Mouse (Mus musculus): ENCODE data around the gene Aprt. TPM values are rescaled to one million over a fixed set of nuclear protein-coding genes. Genes with fewer than 3 reads are reported as not detected.
"Not testable (repeated sequence)": the region's sequence is repeated elsewhere in the genome, so short reads cannot be mapped to it uniquely, and the experiment has no call there.

The Aprt gene
- polyA plus RNA-seq, 1 experiment from 2014 or later, result 146 TPM

DNA sequence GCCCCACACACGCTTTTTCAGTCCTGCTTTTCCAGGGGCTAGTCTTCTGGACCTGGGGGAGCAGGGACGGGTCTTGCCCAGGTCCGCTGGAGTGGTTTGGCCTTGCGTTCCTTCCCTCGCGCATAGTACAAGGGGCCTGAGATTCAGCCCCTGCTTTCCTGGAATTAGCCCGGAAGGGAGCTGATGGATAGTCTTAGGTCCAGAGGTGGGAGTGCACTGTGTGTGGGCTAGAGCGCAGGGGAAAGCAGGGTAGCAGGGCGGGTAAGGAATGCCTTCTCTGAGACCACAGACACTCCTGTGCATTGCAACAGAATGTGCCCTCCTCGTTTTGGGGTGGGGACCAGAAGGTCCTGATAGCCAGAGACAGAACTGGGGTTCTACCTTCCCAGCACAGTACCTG lies 407 bp upstream of the Aprt start:
- Histone ChIP-seq H3K27ac (replicated peaks; ENCODE audit: low read depth, low read length) (0 out of 2 replicates have a peak overlapping the region, but pooled peaks have one; percentile 13), H3K9me3 (ENCODE audit: control insufficient read depth, low read length) (no peaks in the 10 kb centered on the region), H3K4me1 (ENCODE audit: control insufficient read depth, insufficient read depth, low read length) (peaks cover 21% of the 10 kb centered on the region), H3K4me3 (replicated peaks; ENCODE audit: low read depth, low read length) (peak overlapping the region; percentile 57), H3K27me3 (ENCODE audit: control insufficient read depth, insufficient read depth, low read length) (no peaks in the 10 kb centered on the region), H3K4me2 (ENCODE audit: low read length) (peak overlapping the region; percentile 88), H3K36me3 (ENCODE audit: control insufficient read depth, insufficient read depth, low read length) (peaks cover 8% of the 10 kb centered on the region; the same call in 1 of the 2 replicates), H3K9ac (replicated peaks; ENCODE audit: low read length) (peak overlapping the region; percentile 80)
- ATAC-seq (ENCODE audit: low FRiP score, low TSS enrichment) (peak; percentile 15; the same call in 1 of the 2 replicates), DNase-seq (no peak)
- WGBS, result 47% methylated on average over 10 of the region's 10 CpGs

- Histone ChIP-seq H3K4me3 (replicated peaks; ENCODE audit: low read depth, low read length) (peak overlapping the region; percentile 57), H3K36me3 (ENCODE audit: control insufficient read depth, insufficient read depth, low read length) (peaks cover 19% of the 10 kb centered on the region), H3K4me2 (ENCODE audit: low read length) (peak overlapping the region; percentile 88), H3K27ac (replicated peaks; ENCODE audit: low read depth, low read length) (peak overlapping the region; percentile 66), H3K9ac (replicated peaks; ENCODE audit: low read length) (peak overlapping the region; percentile 80), H3K4me1 (ENCODE audit: control insufficient read depth, insufficient read depth, low read length) (peaks cover 21% of the 10 kb centered on the region), H3K27me3 (ENCODE audit: control insufficient read depth, insufficient read depth, low read length) (no peaks in the 10 kb centered on the region), H3K9me3 (ENCODE audit: control insufficient read depth, low read length) (no peaks in the 10 kb centered on the region)
- ATAC-seq (ENCODE audit: low FRiP score, low TSS enrichment) (no peak; the same call in 1 of the 2 replicates), DNase-seq (peak; percentile 16)
- WGBS, result 22% methylated on average over 21 of the region's 21 CpGs
Measured at GRCm38 (mm10) chr8:122575735-122576647, 718 bp downstream of the Aprt start.

DNA sequence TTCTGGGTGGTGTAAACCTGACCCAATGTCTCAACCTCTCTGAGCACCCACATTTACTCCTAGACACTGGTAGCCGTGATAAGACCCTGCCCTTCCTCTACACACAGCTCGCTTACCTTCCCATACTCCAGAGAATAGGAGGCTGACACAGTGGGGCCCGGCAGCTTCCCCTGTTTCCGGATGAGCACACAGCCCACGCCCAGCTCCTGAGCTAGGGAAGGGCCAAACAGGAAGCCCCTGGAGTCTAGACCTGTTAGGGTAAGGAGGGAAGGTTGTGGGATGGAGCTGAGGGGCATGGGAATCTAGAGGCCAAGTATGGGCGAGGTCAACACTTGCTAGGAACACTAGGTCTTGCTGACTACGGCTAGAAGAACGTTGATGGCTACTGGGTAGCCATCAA lies 1.4 kb downstream of the Aprt start:
- peak overlapping the region; percentile 80; the same call in 1 of the 2 replicates for H3K9ac ChIP-seq (replicated peaks; ENCODE audit: low read length)

DNA sequence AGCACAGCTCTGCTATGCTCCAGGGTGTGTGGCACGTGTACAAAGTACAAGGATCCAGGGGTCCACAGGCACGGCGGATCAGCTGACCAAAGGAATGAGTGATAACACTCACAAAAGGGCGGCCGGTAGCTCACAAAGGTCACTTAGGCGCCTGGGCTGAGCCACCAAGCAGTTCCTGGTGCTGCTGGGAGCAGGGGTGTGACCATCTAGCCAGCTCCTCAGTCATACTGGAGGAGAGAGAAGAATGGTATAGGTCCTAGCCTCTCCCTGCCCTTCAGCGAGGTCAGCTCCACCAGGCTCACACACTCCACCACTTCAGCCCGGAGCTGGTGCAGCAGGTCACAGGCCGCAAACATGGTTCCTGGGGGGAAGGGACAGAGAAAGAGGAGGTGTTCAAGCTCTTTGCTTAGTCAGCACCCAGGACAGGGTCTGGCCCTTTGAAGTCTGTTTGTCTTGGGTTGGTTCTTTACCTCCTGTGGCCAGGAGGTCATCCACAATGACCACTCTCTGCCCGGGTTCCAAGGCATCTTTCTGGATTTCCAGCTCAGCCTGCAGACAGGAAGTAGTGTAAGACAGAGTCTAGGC lies 1.9 kb downstream of the Aprt start:
- Histone ChIP-seq H3K9ac (replicated peaks; ENCODE audit: low read length) (no peak overlapping the region), H3K4me3 (replicated peaks; ENCODE audit: low read depth, low read length) (no peak overlapping the region), H3K27me3 (ENCODE audit: control insufficient read depth, insufficient read depth, low read length) (no peaks in the 10 kb centered on the region), H3K9me3 (ENCODE audit: control insufficient read depth, low read length) (no peaks in the 10 kb centered on the region), H3K36me3 (ENCODE audit: control insufficient read depth, insufficient read depth, low read length) (peaks cover 26% of the 10 kb centered on the region), H3K27ac (replicated peaks; ENCODE audit: low read depth, low read length) (no peak overlapping the region), H3K4me1 (ENCODE audit: control insufficient read depth, insufficient read depth, low read length) (peaks cover 21% of the 10 kb centered on the region), H3K4me2 (ENCODE audit: low read length) (no peak overlapping the region)
- ATAC-seq (ENCODE audit: low FRiP score, low TSS enrichment) (no peak), DNase-seq (no peak)
- WGBS, result 63% methylated on average over 10 of the region's 10 CpGs

More for the DNA sequence above, 1.4 kb downstream of the Aprt start:
- Histone ChIP-seq H3K4me1 (ENCODE audit: control insufficient read depth, insufficient read depth, low read length) (peaks cover 21% of the 10 kb centered on the region), H3K27me3 (ENCODE audit: control insufficient read depth, insufficient read depth, low read length) (no peaks in the 10 kb centered on the region), H3K4me3 (replicated peaks; ENCODE audit: low read depth, low read length) (no peak overlapping the region), H3K36me3 (ENCODE audit: control insufficient read depth, insufficient read depth, low read length) (peaks cover 23% of the 10 kb centered on the region), H3K27ac (replicated peaks; ENCODE audit: low read depth, low read length) (no peak overlapping the region), H3K4me2 (ENCODE audit: low read length) (peak overlapping the region; percentile 88), H3K9me3 (ENCODE audit: control insufficient read depth, low read length) (no peaks in the 10 kb centered on the region)
- DNase-seq, result no peak
- 71% methylated on average over 8 of the region's 8 CpGs for WGBS
- ATAC-seq (ENCODE audit: low FRiP score, low TSS enrichment), result no peak

DNA sequence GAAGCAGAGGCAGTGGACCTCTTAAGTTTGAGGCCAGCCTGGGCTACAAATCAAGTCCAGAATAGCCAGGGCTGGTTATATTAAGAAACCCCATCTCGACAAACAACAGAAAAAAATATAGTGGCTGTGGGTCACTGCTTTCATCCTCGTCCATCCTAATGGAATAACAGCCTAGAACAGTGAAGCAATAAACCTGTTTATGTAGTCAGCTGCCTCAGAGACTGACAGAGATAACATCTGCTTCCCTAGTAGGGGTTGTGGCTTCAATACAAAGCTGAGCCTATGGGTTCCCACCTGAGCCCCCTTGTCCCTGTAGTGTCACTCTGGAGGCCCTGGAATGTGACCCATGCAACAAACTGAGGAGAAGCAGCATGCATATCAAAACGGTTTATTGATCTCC lies 2.4 kb downstream of the Aprt start:
- Histone ChIP-seq H3K4me3 (replicated peaks; ENCODE audit: low read depth, low read length) (no peak overlapping the region), H3K4me1 (ENCODE audit: control insufficient read depth, insufficient read depth, low read length) (peaks cover 21% of the 10 kb centered on the region), H3K36me3 (ENCODE audit: control insufficient read depth, insufficient read depth, low read length) (peaks cover 26% of the 10 kb centered on the region), H3K9ac (replicated peaks; ENCODE audit: low read length) (no peak overlapping the region), H3K9me3 (ENCODE audit: control insufficient read depth, low read length) (no peaks in the 10 kb centered on the region), H3K27ac (replicated peaks; ENCODE audit: low read depth, low read length) (no peak overlapping the region), H3K27me3 (ENCODE audit: control insufficient read depth, insufficient read depth, low read length) (no peaks in the 10 kb centered on the region), H3K4me2 (ENCODE audit: low read length) (no peak overlapping the region)
- WGBS, result 69% methylated on average over 3 of the region's 3 CpGs
- DNase-seq (no peak), ATAC-seq (ENCODE audit: low FRiP score, low TSS enrichment) (no peak)

GRCm38 (mm10) chr8:122573577-122573976 lies 3.1 kb downstream of the Aprt start:
- H3K4me2 ChIP-seq (ENCODE audit: low read length), result no peak overlapping the region
- H3K4me1 ChIP-seq (ENCODE audit: control insufficient read depth, insufficient read depth, low read length), result peaks cover 21% of the 10 kb centered on the region
- no peak overlapping the region for H3K4me3 ChIP-seq (replicated peaks; ENCODE audit: low read depth, low read length)
- ATAC-seq (ENCODE audit: low FRiP score, low TSS enrichment) (no peak), DNase-seq (no peak)
- WGBS, result 46% methylated on average over 9 of the region's 9 CpGs
- H3K27ac ChIP-seq (replicated peaks; ENCODE audit: low read depth, low read length), result no peak overlapping the region
- peaks cover 26% of the 10 kb centered on the region for H3K36me3 ChIP-seq (ENCODE audit: control insufficient read depth, insufficient read depth, low read length)
- no peak overlapping the region for H3K9ac ChIP-seq (replicated peaks; ENCODE audit: low read length)
- no peaks in the 10 kb centered on the region for H3K27me3 ChIP-seq (ENCODE audit: control insufficient read depth, insufficient read depth, low read length)
- no peaks in the 10 kb centered on the region for H3K9me3 ChIP-seq (ENCODE audit: control insufficient read depth, low read length)

GRCm38 (mm10) chr8:122573176-122573575 lies 3.5 kb downstream of the Aprt start:
- peaks cover 21% of the 10 kb centered on the region for H3K4me1 ChIP-seq (ENCODE audit: control insufficient read depth, insufficient read depth, low read length)
- WGBS, result 13% methylated on average over 4 of the region's 4 CpGs
- H3K4me2 ChIP-seq (ENCODE audit: low read length); ATAC-seq (ENCODE audit: low FRiP score, low TSS enrichment); DNase-seq; H3K27me3 ChIP-seq (ENCODE audit: control insufficient read depth, insufficient read depth, low read length); H3K4me3 ChIP-seq (replicated peaks; ENCODE audit: low read depth, low read length); H3K27ac ChIP-seq (replicated peaks; ENCODE audit: low read depth, low read length); H3K9ac ChIP-seq (replicated peaks; ENCODE audit: low read length); H3K9me3 ChIP-seq (ENCODE audit: control insufficient read depth, low read length): not testable (repeated sequence)
- peaks cover 26% of the 10 kb centered on the region for H3K36me3 ChIP-seq (ENCODE audit: control insufficient read depth, insufficient read depth, low read length)

DNA sequence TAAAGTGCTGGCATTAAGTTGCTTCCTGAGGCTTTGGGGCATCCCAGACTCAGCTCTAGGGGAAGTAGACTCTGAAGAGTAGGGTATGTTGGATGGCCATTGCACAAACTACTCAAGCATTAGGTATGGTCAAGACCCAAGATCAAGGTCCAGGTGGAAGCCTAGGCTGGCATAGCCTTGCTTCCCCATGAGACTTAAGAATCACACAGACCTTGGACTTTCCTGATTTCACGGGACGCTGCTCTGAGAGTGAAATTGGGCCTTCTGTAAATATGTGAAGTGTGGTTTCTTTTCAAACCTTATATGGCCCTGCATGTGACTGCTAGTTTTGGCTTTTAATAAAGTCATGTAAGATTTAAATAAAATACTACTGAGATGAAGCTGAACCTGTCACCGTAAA lies 4.0 kb downstream of the Aprt start:
- ATAC-seq (ENCODE audit: low FRiP score, low TSS enrichment) (no peak), DNase-seq (no peak)
- Histone ChIP-seq H3K9ac (replicated peaks; ENCODE audit: low read length) (no peak overlapping the region), H3K4me2 (ENCODE audit: low read length) (no peak overlapping the region), H3K27me3 (ENCODE audit: control insufficient read depth, insufficient read depth, low read length) (no peaks in the 10 kb centered on the region), H3K4me1 (ENCODE audit: control insufficient read depth, insufficient read depth, low read length) (peaks cover 21% of the 10 kb centered on the region), H3K9me3 (ENCODE audit: control insufficient read depth, low read length) (no peaks in the 10 kb centered on the region), H3K27ac (replicated peaks; ENCODE audit: low read depth, low read length) (no peak overlapping the region), H3K4me3 (replicated peaks; ENCODE audit: low read depth, low read length) (no peak overlapping the region), H3K36me3 (ENCODE audit: control insufficient read depth, insufficient read depth, low read length) (peaks cover 26% of the 10 kb centered on the region)
- 94% methylated on average over 3 of the region's 3 CpGs for WGBS
